Mouse (Mus musculus): Measurements from ENCODE around the gene Kcnk4.

Kcnk4 gene

GRCm38 (mm10) chr19:6936299-6936698 is 2.0 kb upstream of the Kcnk4 start:
- peak; percentile 38 for DNase-seq (ENCODE audit: low spot score)

DNA sequence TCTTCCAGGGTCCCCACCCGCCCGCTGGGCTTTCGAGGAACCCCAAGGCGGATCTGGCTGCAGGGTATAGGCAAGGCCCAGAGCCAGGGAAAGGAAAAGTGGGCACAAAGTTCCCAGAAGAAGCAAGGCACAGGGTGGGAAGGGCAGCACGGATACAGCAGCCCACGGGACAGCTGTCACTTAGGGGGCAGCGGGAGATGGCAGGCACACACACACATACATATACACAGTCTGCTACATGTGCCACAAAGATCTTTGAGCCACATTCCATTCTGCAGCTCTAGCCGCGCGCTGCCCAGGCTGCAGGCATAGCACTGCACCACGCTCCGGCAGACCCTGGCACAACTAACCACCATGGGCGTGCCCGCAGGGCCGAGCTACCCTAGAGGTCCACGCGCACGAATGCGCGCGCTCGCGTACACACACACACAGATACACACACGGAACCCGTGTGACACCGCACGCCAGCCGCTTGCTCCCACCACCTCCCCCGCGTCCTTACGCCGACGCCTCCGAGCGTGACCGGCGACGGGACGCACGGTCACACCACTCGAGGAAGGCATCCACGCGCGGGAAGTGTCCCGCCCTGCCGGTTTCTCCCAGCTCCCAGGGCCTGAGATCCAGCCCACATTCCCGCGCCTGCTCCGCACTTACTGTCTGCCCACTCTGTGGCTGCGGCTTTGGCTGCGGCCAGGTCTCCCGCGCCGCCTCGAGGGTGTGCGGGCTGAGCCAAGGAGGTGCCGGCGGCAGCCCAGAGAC is 700 bp downstream of the Kcnk4 start:
- no peak for DNase-seq (ENCODE audit: low spot score)

- DNase-seq (ENCODE audit: low spot score): no peak
Measured at GRCm38 (mm10) chr19:6933102-6933435, 1.2 kb downstream of the Kcnk4 start.

GRCm38 (mm10) chr19:6932018-6932417 is 2.3 kb downstream of the Kcnk4 start:
- no peak for DNase-seq (ENCODE audit: low spot score)

DNA sequence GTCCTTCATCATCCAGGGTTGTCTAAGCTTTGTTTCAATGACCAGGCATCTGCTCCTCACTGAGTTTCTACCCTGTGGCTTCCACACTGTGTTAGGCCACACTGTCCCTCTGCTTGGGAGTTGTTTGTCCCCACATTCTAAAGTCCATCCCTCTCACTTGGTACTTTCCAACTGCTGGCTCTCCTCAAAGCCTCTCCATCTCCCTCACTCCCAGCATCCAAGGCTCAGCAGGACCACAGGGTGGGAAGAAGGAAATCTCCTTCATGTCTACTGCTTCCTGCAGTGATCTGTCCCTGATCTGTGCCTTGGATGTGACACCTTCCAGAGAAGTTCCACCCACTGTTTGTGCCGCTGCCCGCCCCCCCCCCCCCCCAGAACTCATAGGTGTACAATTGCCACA is 3.3 kb downstream of the Kcnk4 start:
- DNase-seq (ENCODE audit: low spot score): no peak

DNA sequence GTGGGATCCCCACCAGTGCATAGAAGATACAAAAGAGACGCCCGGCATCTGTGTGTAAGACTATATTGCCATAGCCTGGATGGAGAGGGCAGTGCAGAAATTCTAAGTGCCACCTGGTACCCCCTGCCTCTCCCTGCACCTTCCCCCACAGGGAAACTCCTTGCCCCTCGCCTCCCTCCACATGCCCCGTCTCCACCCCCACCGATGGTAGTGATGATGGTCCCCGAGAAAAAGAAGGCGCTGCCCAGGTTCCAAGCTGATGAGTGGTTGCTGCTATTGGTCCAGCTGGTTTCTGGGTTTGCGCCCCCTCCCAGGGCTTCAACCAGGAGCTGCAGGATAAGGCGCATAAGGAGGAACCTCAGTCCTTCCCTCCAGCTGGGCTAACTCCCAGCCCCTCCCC is 6.2 kb downstream of the Kcnk4 start:
- no peak for DNase-seq (ENCODE audit: low spot score)

DNA sequence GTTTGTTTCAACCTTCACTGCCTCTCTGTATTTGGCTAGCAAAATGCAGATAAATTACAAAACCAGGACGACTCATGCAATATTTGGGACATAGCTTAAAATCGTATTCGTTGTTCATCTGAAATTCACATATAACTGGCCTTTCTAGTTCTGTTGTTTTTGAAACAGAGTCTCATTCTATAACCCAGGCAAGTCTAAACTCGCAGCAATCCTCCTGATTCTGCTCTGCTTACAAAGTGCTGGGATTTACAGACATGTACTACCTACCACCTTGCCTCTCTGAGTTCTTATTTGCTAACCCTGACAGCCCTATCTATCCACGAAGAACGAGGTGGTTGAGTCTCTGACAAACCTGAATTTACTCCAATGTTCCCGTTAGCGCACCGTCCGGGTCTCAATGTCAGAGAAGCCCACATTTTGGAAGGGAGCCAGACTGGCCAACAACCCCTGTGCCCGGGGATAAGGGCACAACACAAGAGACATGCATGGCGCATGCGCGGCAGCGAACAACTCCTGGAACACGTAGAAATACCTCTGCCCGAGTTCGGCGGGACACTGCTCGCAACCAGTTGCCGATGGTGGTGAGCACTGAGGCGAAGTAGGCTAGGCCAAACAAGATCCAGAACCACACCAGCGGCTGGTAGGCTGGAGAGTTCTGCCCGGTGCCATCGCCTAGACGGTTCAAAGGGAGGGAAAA is 7.6 kb downstream of the Kcnk4 start:
- peak; percentile 31 for DNase-seq (ENCODE audit: low spot score)

DNA sequence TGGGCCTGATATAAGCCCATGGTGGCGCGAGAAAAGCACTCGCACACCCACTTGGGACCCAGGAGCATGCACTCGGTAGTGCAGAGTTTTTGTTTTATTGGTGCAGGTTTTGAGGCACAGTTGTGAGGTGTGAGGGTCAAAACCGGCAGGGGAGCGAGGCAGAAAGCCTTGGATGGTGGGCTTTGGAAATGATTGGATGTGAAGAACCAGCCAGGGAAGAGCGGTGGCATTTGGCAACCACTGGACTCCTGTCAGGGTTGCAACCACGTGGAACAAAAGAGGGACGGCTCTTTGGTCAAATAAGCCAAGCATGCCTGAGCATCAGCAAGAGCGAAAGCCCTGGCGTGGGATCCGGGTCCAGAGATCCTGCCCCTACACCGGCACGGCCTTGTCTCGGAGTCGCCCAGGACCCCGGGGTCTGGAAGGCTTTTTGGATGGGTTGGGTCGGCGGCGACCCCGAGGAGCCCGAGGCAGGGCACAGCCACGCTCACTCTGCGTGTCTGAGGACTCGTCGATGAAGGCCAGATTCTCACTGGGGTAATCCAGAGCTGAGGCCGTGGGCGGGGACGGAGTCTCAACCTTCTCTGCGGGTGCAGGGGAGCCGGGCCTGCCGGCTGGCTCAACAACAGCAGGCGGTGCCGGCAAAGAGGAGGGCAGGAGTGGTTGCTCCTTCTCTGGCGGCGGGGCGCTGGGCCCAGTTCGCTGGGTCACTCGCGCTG is 8.5 kb downstream of the Kcnk4 start:
- no peak for DNase-seq (ENCODE audit: low spot score)

- DNase-seq (ENCODE audit: low spot score): no peak
Measured at GRCm38 (mm10) chr19:6925307-6925573, 9.1 kb downstream of the Kcnk4 start, which contains the start of gene Catsperz. Gene Catsperz (minus strand): TSS chr19:6925380.

DNA sequence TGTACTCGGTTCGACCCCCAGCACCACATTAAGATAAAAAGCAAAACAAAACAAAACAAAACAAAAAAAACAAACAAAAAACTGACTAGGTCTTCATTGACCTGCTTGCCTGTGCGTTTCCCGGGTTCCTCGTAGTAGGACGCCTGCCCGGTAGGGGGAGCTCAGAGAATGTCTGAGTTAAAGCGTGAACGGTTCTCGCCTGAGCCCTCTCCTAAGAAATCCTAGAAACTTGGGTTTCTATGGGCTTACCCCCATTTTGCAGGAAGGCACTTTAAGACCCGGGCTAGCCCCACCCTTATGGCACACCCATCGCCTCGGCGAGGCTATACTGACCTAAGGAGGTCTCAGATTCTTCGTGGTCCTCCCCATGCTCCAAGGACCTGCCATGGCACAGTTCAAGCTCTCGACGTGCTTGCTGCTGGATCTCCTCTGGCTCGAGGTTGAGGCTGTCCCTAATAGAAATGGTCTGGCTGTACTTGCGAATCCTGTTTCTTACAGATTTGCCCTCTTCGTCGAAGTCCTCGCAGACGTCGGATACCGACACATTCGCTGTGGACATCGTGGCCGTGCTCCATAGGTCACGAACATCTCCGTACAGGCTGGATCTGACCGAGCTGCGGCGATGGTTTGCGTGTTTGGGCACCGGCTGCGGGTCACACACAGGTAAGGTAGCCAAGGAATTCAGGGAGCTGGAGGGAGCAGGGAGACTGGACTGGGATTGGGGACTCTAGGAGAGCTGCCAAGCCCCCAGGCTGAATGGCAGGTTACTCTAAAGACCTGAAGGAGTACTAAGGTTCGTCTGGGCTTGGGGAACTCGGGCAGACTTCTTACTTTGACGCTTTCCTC is 9.6 kb downstream of the Kcnk4 start:
- peak; percentile 76 for DNase-seq (ENCODE audit: low spot score)

DNA sequence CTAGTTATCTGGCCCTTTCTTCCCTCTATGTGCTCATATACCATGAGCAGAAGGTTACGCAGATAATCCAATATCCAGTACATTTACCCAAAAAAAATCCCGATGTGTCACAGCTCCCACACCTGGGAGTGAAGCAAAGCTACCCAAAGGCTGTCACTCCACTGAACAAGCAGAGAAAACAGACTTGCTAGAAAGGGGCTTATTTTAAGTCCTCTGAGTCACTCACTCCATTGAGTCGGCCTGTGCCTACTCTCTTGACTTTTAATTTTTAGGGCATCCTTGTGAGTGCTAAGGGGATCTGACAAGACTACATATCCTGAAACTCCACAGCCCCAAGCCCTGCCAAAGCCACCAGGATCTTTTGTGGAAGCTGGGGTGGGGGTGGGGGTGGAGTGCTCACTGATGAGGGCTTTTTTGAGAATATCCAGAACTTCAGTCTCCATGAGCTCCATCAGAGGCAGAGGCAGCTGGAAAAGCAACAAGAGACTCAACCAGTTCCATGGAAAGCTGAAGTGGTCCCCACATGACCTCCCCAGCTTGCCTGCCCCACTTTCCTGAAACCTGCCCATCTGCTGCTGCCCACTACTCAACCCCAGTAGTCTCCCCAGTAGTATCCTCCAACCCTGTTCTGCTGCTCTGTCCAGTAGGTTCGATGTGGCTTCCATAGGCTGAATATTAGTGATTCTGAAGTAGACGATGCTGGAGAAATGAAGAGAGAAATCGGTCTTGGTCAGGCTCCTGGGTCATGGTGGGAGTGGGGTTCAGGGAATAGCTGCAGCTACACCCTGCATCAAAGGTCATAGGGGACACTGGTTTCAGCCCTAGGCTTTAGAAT is 11.2 kb downstream of the Kcnk4 start:
- DNase-seq (ENCODE audit: low spot score): no peak

GRCm38 (mm10) chr19:6921647-6922567 is 12.4 kb downstream of the Kcnk4 start, which contains the start of gene Esrra:
Gene Esrra (minus strand): TSS chr19:6921813.
- peak; percentile 100 for DNase-seq (ENCODE audit: low spot score)

DNA sequence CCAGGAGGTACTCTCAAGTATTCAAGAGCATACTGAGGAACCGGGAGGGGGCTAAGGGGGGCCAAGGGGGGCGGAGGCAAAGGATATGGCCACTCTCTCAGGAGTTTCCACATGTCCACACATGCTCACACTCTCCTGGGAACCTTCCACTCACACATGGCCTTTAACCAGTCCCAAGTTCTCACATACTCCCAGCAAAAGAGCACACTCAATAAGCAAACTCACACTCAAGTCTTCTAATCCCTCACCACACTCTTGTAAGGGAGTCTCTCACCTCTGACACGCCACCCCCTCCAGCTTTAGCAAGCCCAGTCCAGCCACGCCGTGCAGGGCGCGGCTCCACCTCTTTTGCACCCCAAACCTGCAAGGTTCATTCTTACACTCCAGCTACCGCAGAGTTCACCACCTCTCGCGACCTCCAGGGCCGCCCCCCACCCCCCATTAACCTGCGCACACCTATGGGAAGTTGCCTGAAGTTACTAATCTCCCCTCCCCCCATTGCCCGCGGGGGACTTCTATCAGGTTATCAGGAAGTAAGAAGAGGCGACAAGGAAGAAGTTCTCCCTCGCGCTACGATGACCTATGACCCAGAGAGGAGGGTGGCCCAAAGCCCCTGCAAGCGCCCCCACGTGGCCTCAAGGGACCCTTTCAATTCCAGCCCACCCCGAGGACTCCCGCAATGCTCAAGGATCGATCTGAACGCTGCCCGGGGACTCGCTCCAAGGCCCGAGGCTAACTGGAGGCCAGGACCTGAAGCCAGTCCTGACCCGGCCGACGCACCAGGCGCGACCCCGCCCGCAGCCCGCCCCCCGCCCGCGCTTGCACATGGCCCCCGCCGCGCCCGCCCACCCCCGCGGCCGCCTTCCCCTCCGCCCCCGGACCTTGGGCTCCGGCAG is 13.3 kb downstream of the Kcnk4 start:
- peak; percentile 42 for DNase-seq (ENCODE audit: low spot score)

- no peak for DNase-seq (ENCODE audit: low spot score)
Measured at GRCm38 (mm10) chr19:6919876-6920740, 14.2 kb downstream of the Kcnk4 start.

DNA sequence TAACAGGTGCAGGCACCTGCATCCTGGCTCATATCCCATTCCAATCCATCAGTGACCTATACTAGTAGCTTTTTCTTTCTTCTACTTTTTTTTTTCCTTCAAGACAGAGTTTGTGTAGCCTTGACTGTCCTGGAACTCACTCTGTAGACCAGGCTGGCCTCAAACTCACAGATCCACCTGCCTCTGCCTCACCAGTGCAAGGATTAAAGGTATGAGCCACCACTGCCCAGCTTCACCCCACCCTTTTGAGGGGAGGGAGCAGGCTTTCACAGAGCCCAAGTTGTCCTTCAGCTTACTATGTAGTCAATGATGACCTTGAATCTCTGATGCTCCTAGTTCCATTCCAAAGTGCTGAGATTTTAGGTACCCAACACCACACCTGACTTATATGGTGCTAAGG is 14.9 kb downstream of the Kcnk4 start:
- no peak for DNase-seq (ENCODE audit: low spot score)

- DNase-seq (ENCODE audit: low spot score): no peak
Measured at GRCm38 (mm10) chr19:6918321-6918720, 16.0 kb downstream of the Kcnk4 start.

DNA sequence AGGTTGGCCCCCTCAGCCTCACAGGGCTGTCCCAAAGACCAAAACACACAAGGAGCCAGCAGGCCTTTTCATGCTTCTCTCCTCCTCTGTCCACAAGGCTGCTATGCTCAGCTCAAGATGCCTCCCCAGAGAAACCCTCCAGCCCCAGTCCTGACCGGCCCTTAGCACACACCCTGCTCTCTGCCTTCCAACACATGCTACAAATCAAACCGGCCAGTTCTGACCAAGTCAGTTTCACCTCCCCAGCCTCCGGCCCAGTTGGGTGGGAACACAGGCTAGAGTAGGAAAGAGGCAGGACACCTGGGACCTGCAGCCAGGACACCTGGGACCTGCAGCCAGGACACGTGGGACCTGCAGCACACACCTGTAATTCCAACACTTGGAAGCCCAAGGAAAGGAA is 17.8 kb downstream of the Kcnk4 start:
- no peak for DNase-seq (ENCODE audit: low spot score)

GRCm38 (mm10) chr19:6915276-6915675 is 19.0 kb downstream of the Kcnk4 start:
- DNase-seq (ENCODE audit: low spot score): no peak

Data from T-cell, adult 2 months (primary cell).